Mouse (Mus musculus) E14TG2a.4 (cell line): ENCODE measurements around the gene Cdc6.

Experiments used
- H3K27me3 ChIP-seq: 2 replicates; pipeline ENCODE4 v1.6.1; 2014; ENCODE audit warnings: low read length, control low read depth; ENCODE audit not compliant: insufficient read depth
- H3K36me3 ChIP-seq: 2 replicates; pipeline ENCODE4 v1.6.1; 2014; ENCODE audit warnings: low read length, control low read depth; ENCODE audit not compliant: insufficient read depth
- H3K4me1 ChIP-seq: replicated peaks from 2 replicates; pipeline ENCODE4 v1.6.1; 2014; ENCODE audit warnings: low read depth, low read length, control low read depth
- H3K4me3 ChIP-seq: replicated peaks from 2 replicates; pipeline ENCODE4 v1.5.1; 2014; ENCODE audit warnings: mild to moderate bottlenecking, low read length
- H3K9me3 ChIP-seq: 2 replicates; pipeline ENCODE4 v1.6.1; 2014; ENCODE audit warnings: low read length, control low read depth
- CTCF ChIP-seq: conservative IDR thresholded peaks from 2 replicates; pipeline ENCODE4 v1.5.1; 2014; ENCODE audit warnings: low read length
- NANOG ChIP-seq: IDR thresholded peaks from 2 replicates; pipeline ENCODE4 v1.6.1; 2014; ENCODE audit warnings: borderline replicate concordance, low read length, mixed read lengths
- POU5F1 ChIP-seq: IDR thresholded peaks from 2 replicates; pipeline ENCODE4 v1.6.1; 2014; ENCODE audit warnings: low read length, borderline replicate concordance

Gene Cdc6

DNA sequence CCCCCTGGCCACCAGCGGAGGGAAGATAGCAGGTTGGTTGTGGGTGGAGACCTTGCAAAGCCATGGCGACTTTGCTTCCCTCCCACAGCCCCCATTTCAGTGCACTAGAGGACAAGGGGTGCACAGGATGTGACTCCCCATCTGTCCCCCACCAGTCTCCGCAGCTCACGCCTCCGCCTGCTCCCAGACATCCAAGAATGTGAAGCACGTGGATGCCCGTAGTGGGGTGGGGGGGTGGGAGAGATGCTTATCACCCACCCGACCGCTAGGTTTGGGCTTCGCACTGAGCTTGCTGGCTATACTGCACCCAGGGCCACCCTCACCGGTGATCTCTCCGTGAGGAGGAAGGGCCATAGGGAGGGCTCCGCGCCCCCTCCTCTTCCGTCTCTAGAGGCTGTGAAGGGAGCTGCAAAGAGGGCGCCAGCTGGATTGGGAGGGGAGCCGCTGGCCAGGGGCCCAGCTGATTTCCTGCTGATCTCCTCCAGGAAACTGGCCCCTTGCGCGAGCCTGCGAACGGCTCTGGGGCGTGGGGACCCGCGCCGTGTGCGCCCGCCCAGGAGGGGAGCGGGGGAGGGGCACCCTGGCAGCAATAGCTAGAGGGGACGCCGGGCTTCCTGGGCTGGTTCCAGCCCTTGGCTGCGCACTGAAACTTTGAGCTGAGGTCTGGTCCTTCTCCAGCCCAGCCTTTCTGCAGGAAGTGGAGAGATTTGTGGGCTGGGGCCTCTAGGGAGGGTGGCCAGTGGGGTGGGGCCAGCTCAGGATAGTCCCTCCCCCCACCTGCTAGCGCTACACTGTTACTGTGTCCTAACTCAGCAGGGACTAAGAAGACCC lies 55.8 kb downstream of the Cdc6 start:
- peaks cover 82% of the 10 kb centered on the region for H3K4me1 ChIP-seq
- no peaks in the 10 kb centered on the region for H3K9me3 ChIP-seq
- H3K36me3 ChIP-seq: peaks cover 38% of the 10 kb centered on the region
- H3K27me3 ChIP-seq: no peaks in the 10 kb centered on the region
- TF ChIP-seq CTCF (no peak), NANOG (no peak), POU5F1 (no peak)
- H3K4me3 ChIP-seq: peak overlapping the region; percentile 90

DNA sequence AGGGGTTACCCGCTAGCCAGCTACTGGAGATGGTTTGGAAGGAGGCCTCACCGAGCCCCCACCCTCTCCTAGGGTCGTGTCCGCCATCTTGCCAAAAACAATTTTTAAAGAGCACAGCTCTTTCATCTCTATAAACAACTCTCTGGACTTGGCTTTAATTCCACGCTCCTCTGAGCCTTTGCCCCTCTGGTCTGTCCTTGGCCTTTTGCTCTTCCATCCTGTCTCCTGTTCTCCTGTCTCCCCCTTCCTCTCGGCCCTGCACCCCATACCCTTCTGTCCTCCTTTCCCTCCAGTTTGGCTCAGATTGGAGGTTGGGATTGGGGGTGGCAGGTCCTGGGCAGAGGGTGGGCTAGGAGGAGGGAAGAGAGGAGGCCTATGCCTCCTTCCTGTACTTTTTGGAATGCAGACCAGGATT lies 56.6 kb downstream of the Cdc6 start:
- Histone ChIP-seq H3K36me3 (peaks cover 46% of the 10 kb centered on the region), H3K4me3 (peak overlapping the region; percentile 90), H3K9me3 (no peaks in the 10 kb centered on the region), H3K4me1 (peaks cover 82% of the 10 kb centered on the region), H3K27me3 (no peaks in the 10 kb centered on the region)
- TF ChIP-seq NANOG (no peak), POU5F1 (no peak), CTCF (no peak)

DNA sequence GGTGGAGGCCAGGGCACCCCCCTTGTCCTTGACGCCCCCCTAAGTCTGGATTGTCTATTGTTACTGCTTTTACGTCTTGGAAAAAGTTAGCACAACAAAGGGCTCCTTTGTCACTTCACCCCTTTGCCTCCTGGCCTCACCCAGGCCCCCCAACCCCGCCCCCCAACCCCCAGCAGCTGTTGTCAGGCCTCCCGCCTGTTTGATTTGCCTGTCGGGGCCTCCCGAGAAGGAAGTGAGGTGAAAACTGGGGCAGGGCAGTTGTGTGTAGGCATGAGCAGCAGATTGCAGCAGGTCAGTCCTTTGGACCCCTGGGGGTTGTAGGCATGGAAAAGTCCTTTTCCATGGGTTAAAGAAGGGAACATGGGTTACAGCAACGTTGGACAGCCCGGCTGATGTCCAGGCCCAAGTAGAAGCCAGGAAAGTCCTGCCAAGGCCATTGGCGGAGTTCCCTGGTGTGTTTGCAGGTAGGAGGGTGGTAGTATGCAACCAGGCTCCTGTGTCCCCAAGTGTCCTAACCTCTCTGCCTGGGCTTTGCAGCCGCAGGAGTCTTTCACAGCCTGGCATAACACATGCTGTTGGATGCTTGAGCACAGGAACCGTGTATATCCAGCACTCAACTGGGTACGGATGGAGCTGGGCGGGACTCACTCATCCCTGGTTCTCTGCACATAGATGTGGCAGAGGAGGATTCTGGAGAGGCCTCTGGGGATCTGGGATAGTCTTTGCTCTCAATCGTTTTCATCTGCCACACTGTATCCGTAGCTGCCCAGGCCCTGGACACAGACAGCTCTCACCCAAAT lies 57.2 kb downstream of the Cdc6 start:
- Histone ChIP-seq H3K4me1 (peaks cover 82% of the 10 kb centered on the region), H3K36me3 (peaks cover 51% of the 10 kb centered on the region), H3K9me3 (no peaks in the 10 kb centered on the region), H3K27me3 (no peaks in the 10 kb centered on the region), H3K4me3 (peak overlapping the region; percentile 90)
- TF ChIP-seq NANOG (no peak), POU5F1 (no peak), CTCF (no peak)

DNA sequence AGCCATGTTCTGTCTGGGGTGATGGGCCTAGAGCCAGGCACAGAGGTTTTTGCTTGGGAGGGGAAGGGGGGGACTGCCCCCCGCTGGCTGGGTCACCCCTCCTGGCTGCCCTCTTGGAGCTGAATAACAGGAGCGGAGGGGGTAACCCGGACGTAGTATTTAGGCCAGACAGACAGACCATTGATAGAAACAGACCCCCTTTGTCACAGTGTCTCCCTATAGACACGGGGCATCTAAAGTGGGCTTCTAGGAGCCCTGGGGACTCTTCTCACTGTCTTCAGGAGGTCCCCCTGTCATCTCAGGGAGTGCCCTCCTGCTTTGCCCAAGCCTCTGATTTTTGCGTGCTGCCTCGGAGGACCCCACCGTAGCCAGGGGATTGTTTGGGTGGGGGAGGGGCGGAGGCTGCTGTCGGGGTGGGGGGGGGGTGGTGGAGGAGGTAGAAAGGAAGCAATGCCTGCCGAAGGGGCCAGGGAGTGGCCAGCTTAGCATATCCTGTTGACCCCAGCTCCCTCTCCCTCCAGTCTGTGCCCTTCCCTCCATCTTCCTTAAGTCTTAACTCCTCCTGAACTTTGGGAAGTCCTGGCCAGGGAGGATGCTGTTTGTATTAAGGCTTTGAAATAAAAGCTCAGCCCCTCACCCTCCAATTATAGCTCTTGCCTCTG lies 57.9 kb downstream of the Cdc6 start:
- TF ChIP-seq CTCF (no peak), POU5F1 (no peak), NANOG (no peak)
- Histone ChIP-seq H3K9me3 (no peaks in the 10 kb centered on the region), H3K4me1 (peaks cover 89% of the 10 kb centered on the region), H3K36me3 (peaks cover 58% of the 10 kb centered on the region), H3K27me3 (no peaks in the 10 kb centered on the region), H3K4me3 (peak overlapping the region; percentile 90)

DNA sequence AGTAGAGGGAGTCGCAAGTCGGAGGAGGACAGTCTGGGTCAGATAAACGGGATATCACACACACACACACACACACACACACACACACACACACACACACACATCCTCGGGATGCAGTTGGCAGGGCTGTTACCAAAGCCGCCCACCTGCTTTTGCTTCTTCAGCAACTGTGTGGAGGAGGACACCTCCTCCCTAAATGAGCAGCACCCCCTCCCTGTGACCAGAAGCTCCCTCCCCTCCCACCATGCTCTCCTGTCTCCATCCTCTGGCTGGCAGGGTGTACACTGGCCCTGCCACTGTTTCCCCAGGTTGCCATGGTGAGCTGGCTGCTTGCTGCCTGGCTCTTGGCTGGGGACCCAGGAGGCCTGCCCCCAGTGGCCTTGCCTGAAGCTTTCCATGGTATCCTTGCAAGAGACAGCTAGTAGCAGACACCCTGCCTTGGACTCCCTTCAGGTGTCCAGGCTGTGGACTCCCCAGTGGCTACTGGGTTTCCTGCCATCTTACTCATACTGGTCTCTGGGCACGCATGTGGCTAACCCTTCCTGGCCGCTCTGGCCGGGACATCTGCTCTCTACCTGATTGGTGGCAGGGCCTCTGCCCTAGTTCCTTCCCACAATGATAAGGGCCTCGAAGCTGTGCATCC lies 59.0 kb downstream of the Cdc6 start:
- Histone ChIP-seq H3K27me3 (no peaks in the 10 kb centered on the region), H3K4me3 (peak overlapping the region; percentile 90), H3K36me3 (peaks cover 69% of the 10 kb centered on the region), H3K4me1 (peaks cover 92% of the 10 kb centered on the region), H3K9me3 (no peaks in the 10 kb centered on the region)
- TF ChIP-seq CTCF (no peak), NANOG (no peak), POU5F1 (no peak)

DNA sequence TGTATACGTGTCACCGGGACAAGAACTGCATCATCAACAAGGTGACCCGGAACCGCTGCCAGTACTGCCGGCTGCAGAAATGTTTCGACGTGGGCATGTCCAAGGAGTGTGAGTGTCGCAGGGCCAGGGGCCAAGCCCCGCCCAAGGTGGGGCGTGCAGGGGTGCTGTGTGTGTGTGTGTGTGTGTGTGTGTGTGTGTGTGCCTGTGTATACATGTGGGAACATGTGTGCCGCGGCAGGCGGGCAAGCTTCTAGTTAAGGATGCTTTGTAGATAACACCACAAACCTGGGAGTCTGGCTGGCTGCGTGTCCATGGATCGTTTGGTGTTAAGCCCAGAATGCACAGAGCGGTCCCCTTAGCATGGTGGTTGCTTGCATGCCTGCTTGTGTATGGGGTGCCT lies 60.5 kb downstream of the Cdc6 start:
- Histone ChIP-seq H3K36me3 (peaks cover 78% of the 10 kb centered on the region), H3K27me3 (no peaks in the 10 kb centered on the region), H3K9me3 (no peaks in the 10 kb centered on the region), H3K4me3 (peak overlapping the region; percentile 90), H3K4me1 (peaks cover 92% of the 10 kb centered on the region)
- TF ChIP-seq CTCF (no peak), POU5F1 (no peak), NANOG (no peak)

DNA sequence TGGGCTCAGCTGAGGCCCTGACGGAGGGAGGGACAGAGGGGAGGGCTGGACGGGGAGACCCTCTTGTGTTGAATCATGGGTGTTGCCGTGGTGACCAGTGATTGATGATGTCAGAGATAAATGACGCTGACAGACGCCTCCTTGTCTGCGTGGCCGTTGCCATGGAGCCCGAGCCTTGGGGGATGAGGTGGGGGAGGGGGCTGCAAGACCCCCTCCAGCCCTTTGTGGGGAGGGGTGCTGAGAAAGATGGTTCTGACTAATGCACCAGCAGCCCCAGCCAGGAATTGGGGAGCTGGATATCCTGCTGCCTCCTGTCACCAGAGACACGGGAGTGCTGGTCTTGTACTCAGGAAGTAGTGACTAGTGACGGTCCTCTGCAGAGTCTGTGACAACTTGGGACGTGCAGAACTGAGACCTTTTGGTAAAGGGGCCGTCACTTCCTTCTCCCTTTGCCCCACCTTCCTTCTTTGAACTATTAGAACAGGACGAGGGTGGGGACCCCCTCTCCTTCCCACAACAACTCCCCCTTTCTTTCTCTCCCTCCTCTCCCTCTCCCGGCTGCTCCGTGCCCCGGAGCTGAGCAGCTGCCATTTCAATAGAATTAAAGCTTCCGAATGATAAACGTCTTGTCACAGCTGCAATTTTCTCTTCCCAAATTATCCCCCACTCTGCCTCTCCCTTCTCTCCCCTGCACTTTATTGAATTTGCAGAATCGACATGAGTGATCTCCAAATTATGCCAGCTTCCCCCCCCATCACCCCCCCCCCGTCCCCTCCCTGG lies 61.3 kb downstream of the Cdc6 start:
- Histone ChIP-seq H3K4me1 (peaks cover 96% of the 10 kb centered on the region), H3K36me3 (peaks cover 86% of the 10 kb centered on the region), H3K27me3 (no peaks in the 10 kb centered on the region), H3K4me3 (peak overlapping the region; percentile 90), H3K9me3 (no peaks in the 10 kb centered on the region)
- no peak for TF ChIP-seq POU5F1
- TF ChIP-seq CTCF: no peak
- no peak for TF ChIP-seq NANOG
